Mouse (Mus musculus): ENCODE measurements around the gene Cdk5r2. TPM values are rescaled to one million over a fixed set of nuclear protein-coding genes. Genes with fewer than 3 reads are reported as not detected.
"Not testable (repeated sequence)": the region's sequence is repeated elsewhere in the genome, so short reads cannot be mapped to it uniquely, and the experiment has no call there.

Cdk5r2 gene
- polyA plus RNA-seq (2015; fragmentation: Nextera tagmentation; extraction: Ambion mirVana), result 7.8 and 9.0 TPM in 2 replicates

- H3K27me3 ChIP-seq, result peaks cover 29% of the 10 kb centered on the region
- H3K9ac ChIP-seq, result peak within 1 kb of the TSS; percentile 96
- peak; percentile 88 for ATAC-seq (ENCODE audit: low read depth)
- 3% methylated on average over 38 of the region's 39 CpGs for WGBS
- H3K4me3 ChIP-seq, result peak within 1 kb of the TSS; percentile 91
- peaks cover 70% of the 10 kb centered on the region for H3K4me1 ChIP-seq (replicated peaks)
- peak within 1 kb of the TSS; percentile 94 for H3K27ac ChIP-seq (replicated peaks)
- H3K9me3 ChIP-seq, result no peaks in the 10 kb centered on the region
- peak within 1 kb of the TSS; percentile 85 for H3K4me2 ChIP-seq
- H3K36me3 ChIP-seq, result no peaks in the 10 kb centered on the region
Measured at GRCm38 (mm10) chr1:74854306-74855056, at the start of gene Cdk5r2. Gene Cdk5r2 (plus strand): TSS chr1:74854934.

- H3K27ac ChIP-seq (replicated peaks), result no peak overlapping the region
- no peak for ATAC-seq (ENCODE audit: low read depth)
- 16% methylated on average over 4 of the region's 4 CpGs for WGBS
- no peaks in the 10 kb centered on the region for H3K36me3 ChIP-seq
- no peak overlapping the region for H3K4me2 ChIP-seq
- H3K4me3 ChIP-seq, result no peak overlapping the region
- peaks cover 91% of the 10 kb centered on the region for H3K27me3 ChIP-seq
- no peak overlapping the region for H3K9ac ChIP-seq
- no peaks in the 10 kb centered on the region for H3K9me3 ChIP-seq
- H3K4me1 ChIP-seq (replicated peaks), result peaks cover 73% of the 10 kb centered on the region
Measured at GRCm38 (mm10) chr1:74805340-74805835, 49.3 kb upstream of the Cdk5r2 start.

GRCm38 (mm10) chr1:74805843-74806242 is 48.9 kb upstream of the Cdk5r2 start:
- Histone ChIP-seq H3K27me3 (peaks cover 86% of the 10 kb centered on the region), H3K27ac (replicated peaks) (no peak overlapping the region), H3K36me3 (no peaks in the 10 kb centered on the region), H3K4me1 (replicated peaks) (peaks cover 68% of the 10 kb centered on the region), H3K4me2 (no peak overlapping the region), H3K9me3 (no peaks in the 10 kb centered on the region), H3K9ac (no peak overlapping the region), H3K4me3 (no peak overlapping the region)
- ATAC-seq (ENCODE audit: low read depth), result no peak
- 9% methylated on average over 5 of the region's 5 CpGs for WGBS

- Histone ChIP-seq H3K9ac (peak overlapping the region; percentile 63), H3K27me3 (peaks cover 79% of the 10 kb centered on the region), H3K9me3 (no peaks in the 10 kb centered on the region), H3K27ac (replicated peaks) (peak overlapping the region; percentile 25; the same call in 1 of the 2 replicates), H3K4me2 (peak overlapping the region; percentile 63), H3K4me3 (peak overlapping the region; percentile 32), H3K36me3 (no peaks in the 10 kb centered on the region), H3K4me1 (replicated peaks) (peaks cover 65% of the 10 kb centered on the region)
- 1% methylated on average over 36 of the region's 38 CpGs for WGBS
- ATAC-seq (ENCODE audit: low read depth), result peak; percentile 23
Measured at GRCm38 (mm10) chr1:74806360-74807311, 48.1 kb upstream of the Cdk5r2 start.

GRCm38 (mm10) chr1:74807551-74808071 is 47.1 kb upstream of the Cdk5r2 start:
- Histone ChIP-seq H3K9ac (no peak overlapping the region), H3K9me3 (no peaks in the 10 kb centered on the region), H3K27ac (replicated peaks) (peak overlapping the region; percentile 6; the same call in 1 of the 2 replicates), H3K36me3 (no peaks in the 10 kb centered on the region), H3K4me2 (peak overlapping the region; percentile 63), H3K4me3 (peak overlapping the region; percentile 32), H3K4me1 (replicated peaks) (peaks cover 59% of the 10 kb centered on the region), H3K27me3 (peaks cover 78% of the 10 kb centered on the region)
- ATAC-seq (ENCODE audit: low read depth), result peak; percentile 33
- WGBS, result 3% methylated on average over 23 of the region's 23 CpGs

GRCm38 (mm10) chr1:74808078-74808477 is 46.7 kb upstream of the Cdk5r2 start:
- H3K4me2 ChIP-seq, result peak overlapping the region; percentile 63
- H3K27me3 ChIP-seq, result peaks cover 73% of the 10 kb centered on the region
- H3K9me3 ChIP-seq, result no peaks in the 10 kb centered on the region
- WGBS, result 1% methylated on average over 16 of the region's 16 CpGs
- peak; percentile 52 for ATAC-seq (ENCODE audit: low read depth)
- no peaks in the 10 kb centered on the region for H3K36me3 ChIP-seq
- H3K9ac ChIP-seq, result peak overlapping the region; percentile 58; the same call in 1 of the 2 replicates
- 0 out of 2 replicates have a peak overlapping the region, but pooled peaks have one; percentile 6 for H3K27ac ChIP-seq (replicated peaks)
- peak overlapping the region; percentile 32 for H3K4me3 ChIP-seq
- H3K4me1 ChIP-seq (replicated peaks), result peaks cover 54% of the 10 kb centered on the region

GRCm38 (mm10) chr1:74809007-74809406 is 45.7 kb upstream of the Cdk5r2 start:
- no peaks in the 10 kb centered on the region for H3K9me3 ChIP-seq
- no peak overlapping the region for H3K9ac ChIP-seq
- peaks cover 67% of the 10 kb centered on the region for H3K27me3 ChIP-seq
- H3K27ac ChIP-seq (replicated peaks), result no peak overlapping the region
- ATAC-seq (ENCODE audit: low read depth), result no peak
- peaks cover 45% of the 10 kb centered on the region for H3K4me1 ChIP-seq (replicated peaks)
- no peaks in the 10 kb centered on the region for H3K36me3 ChIP-seq
- no peak overlapping the region for H3K4me2 ChIP-seq
- H3K4me3 ChIP-seq, result no peak overlapping the region
- 63% methylated on average over 10 of the region's 10 CpGs for WGBS

- Histone ChIP-seq H3K4me3 (no peak overlapping the region), H3K27ac (replicated peaks) (no peak overlapping the region), H3K9ac (no peak overlapping the region), H3K4me2 (no peak overlapping the region), H3K36me3 (no peaks in the 10 kb centered on the region), H3K9me3 (no peaks in the 10 kb centered on the region), H3K27me3 (peaks cover 10% of the 10 kb centered on the region), H3K4me1 (replicated peaks) (peaks cover 18% of the 10 kb centered on the region)
- 78% methylated on average over 9 of the region's 9 CpGs for WGBS
- no peak for ATAC-seq (ENCODE audit: low read depth)
Measured at GRCm38 (mm10) chr1:74814931-74815647, 39.6 kb upstream of the Cdk5r2 start.

GRCm38 (mm10) chr1:74815965-74816364 is 38.8 kb upstream of the Cdk5r2 start:
- H3K9ac ChIP-seq; ATAC-seq (ENCODE audit: low read depth): not testable (repeated sequence)

GRCm38 (mm10) chr1:74816612-74817199 is 38.0 kb upstream of the Cdk5r2 start:
- no peaks in the 10 kb centered on the region for H3K36me3 ChIP-seq
- H3K27ac ChIP-seq (replicated peaks), result peak overlapping the region; percentile 92
- peak overlapping the region; percentile 58 for H3K4me2 ChIP-seq
- H3K9ac ChIP-seq, result peak overlapping the region; percentile 83
- WGBS, result 6% methylated on average over 38 of the region's 38 CpGs
- H3K27me3 ChIP-seq, result peaks cover 8% of the 10 kb centered on the region; the same call in 1 of the 2 replicates
- peaks cover 18% of the 10 kb centered on the region for H3K4me1 ChIP-seq (replicated peaks)
- peak; percentile 80 for ATAC-seq (ENCODE audit: low read depth)
- no peaks in the 10 kb centered on the region for H3K9me3 ChIP-seq
- H3K4me3 ChIP-seq, result peak overlapping the region; percentile 61

More at GRCm38 (mm10) chr1:74815965-74816364, 38.8 kb upstream of the Cdk5r2 start:
- H3K4me3 ChIP-seq; H3K36me3 ChIP-seq; H3K9me3 ChIP-seq; H3K27ac ChIP-seq (replicated peaks); H3K4me2 ChIP-seq; H3K27me3 ChIP-seq: not testable (repeated sequence)
- WGBS, result 89% methylated on average over 6 of the region's 6 CpGs
- peaks cover 18% of the 10 kb centered on the region for H3K4me1 ChIP-seq (replicated peaks)

- no peaks in the 10 kb centered on the region for H3K9me3 ChIP-seq
- peaks cover 3% of the 10 kb centered on the region; the same call in 1 of the 2 replicates for H3K27me3 ChIP-seq
- H3K4me2 ChIP-seq, result peak overlapping the region; percentile 58
- H3K4me1 ChIP-seq (replicated peaks), result peaks cover 18% of the 10 kb centered on the region
- no peaks in the 10 kb centered on the region for H3K36me3 ChIP-seq
- WGBS, result 11% methylated on average over 14 of the region's 14 CpGs
- peak overlapping the region; percentile 61 for H3K4me3 ChIP-seq
- peak overlapping the region; percentile 83 for H3K9ac ChIP-seq
- peak; percentile 21 for ATAC-seq (ENCODE audit: low read depth)
- peak overlapping the region; percentile 92 for H3K27ac ChIP-seq (replicated peaks)
Measured at GRCm38 (mm10) chr1:74817219-74817618, 37.5 kb upstream of the Cdk5r2 start.

Data from neural tube, embryonic 13.5 days (tissue).